Comparison of ENCODE assay signal across 9 mouse cellular contexts in the genomic region with DNA sequence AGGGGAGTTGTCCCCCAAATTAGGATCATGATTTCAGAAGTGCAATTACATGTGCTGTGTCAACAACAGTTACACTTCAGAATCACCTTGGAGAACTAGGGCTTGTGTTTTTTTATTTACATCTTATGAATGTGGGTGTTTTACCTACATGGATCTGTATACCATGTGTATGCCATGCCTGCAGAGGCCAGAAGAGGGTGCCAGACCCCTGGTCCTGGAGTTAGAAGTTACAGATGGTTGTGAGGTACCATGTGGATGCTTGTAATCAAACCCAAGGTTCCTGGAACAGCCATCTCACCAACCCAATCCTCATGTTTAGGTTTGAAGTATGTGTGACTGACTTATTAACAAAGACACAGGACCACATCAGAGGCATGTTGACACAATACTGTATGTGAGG. TPM values are rescaled to one million over a fixed set of nuclear protein-coding genes. Genes with fewer than 3 reads are reported as not detected.
DNase-seq lines count a peak whose midpoint lies in the region; ATAC-seq and TF ChIP-seq lines count a peak whose summit lies in the region.
"Had no signal": no experiment of that assay in that cellular context is flagged by ENCODE, and none has a peak within 500 bp of the region (broad histone marks: within the 10 kb centered on the region; RNA-seq: fewer than 3 reads in every experiment).

No protein-coding gene starts in this region.

- no peak overlapping the region for H3K27ac ChIP-seq in forebrain, postnatal 0 days (ENCODE audit: low read depth, low read length)
- no peak overlapping the region for H3K27ac ChIP-seq in forebrain, embryonic 10.5 days
- H3K27ac ChIP-seq in midbrain, embryonic 14.5 days (replicated peaks; ENCODE audit: low read depth, low read length) = no peak overlapping the region
- H3K27ac ChIP-seq in midbrain, embryonic 16.5 days (ENCODE audit: low read length) = no peak overlapping the region

- intact Hi-C loops in left cerebral cortex, postnatal 4 days (cut with DNase I) = no loop called here

- DNase-seq in forebrain, postnatal 0 days = peak; percentile 38
- no peak for DNase-seq in forebrain, embryonic 10.5 days (ENCODE audit: extremely low spot score, low spot score)
- peak; percentile 61 for DNase-seq in midbrain, embryonic 14.5 days
- DNase-seq in c-Kit-positive CD71-positive TER-119-negative erythroid progenitor cells, embryonic 14.5 days (ENCODE audit: low read depth) = peak; percentile 38
- DNase-seq in retina, postnatal 1 day = peak; percentile 49
- no peak for DNase-seq in left cerebral cortex, postnatal 4 days
- DNase-seq in right cerebral cortex, postnatal 4 days = no peak

- H3K9ac ChIP-seq in forebrain, postnatal 0 days = no peak overlapping the region
- H3K9ac ChIP-seq in midbrain, embryonic 14.5 days (replicated peaks; ENCODE audit: low read length) = no peak overlapping the region
- no peak overlapping the region for H3K9ac ChIP-seq in midbrain, embryonic 16.5 days (ENCODE audit: low read depth, low read length)

- peaks cover 57% of the 10 kb centered on the region for H3K36me3 ChIP-seq in forebrain, postnatal 0 days (ENCODE audit: insufficient read depth)
- H3K36me3 ChIP-seq in forebrain, embryonic 10.5 days (replicated peaks) = peaks cover 90% of the 10 kb centered on the region
- H3K36me3 ChIP-seq in midbrain, embryonic 14.5 days (ENCODE audit: control insufficient read depth, insufficient read depth, low read length) = peaks cover 62% of the 10 kb centered on the region
- H3K36me3 ChIP-seq in midbrain, embryonic 16.5 days (ENCODE audit: control insufficient read depth, insufficient read depth, low read length) = peaks cover 25% of the 10 kb centered on the region

- H3K4me2 ChIP-seq in forebrain, postnatal 0 days (ENCODE audit: low read depth) = no peak overlapping the region
- no peak overlapping the region for H3K4me2 ChIP-seq in midbrain, embryonic 14.5 days (ENCODE audit: low read length)
- no peak overlapping the region for H3K4me2 ChIP-seq in midbrain, embryonic 16.5 days (ENCODE audit: low read length)

- no peaks in the 10 kb centered on the region for H3K9me3 ChIP-seq in forebrain, postnatal 0 days (ENCODE audit: low read length)
- no peaks in the 10 kb centered on the region for H3K9me3 ChIP-seq in forebrain, embryonic 10.5 days
- no peaks in the 10 kb centered on the region for H3K9me3 ChIP-seq in midbrain, embryonic 14.5 days (ENCODE audit: control insufficient read depth, low read length)
- no peaks in the 10 kb centered on the region for H3K9me3 ChIP-seq in midbrain, embryonic 16.5 days (replicated peaks; ENCODE audit: control insufficient read depth, low read length, poor library complexity, severe bottlenecking)

- H3K4me3 ChIP-seq in forebrain, postnatal 0 days (ENCODE audit: low read depth, low read length) = no peak overlapping the region
- no peak overlapping the region for H3K4me3 ChIP-seq in forebrain, embryonic 10.5 days
- H3K4me3 ChIP-seq in midbrain, embryonic 14.5 days (replicated peaks; ENCODE audit: low read depth, low read length) = no peak overlapping the region
- no peak overlapping the region for H3K4me3 ChIP-seq in midbrain, embryonic 16.5 days (ENCODE audit: low read depth, low read length)

- H3K4me1 ChIP-seq in forebrain, postnatal 0 days (ENCODE audit: insufficient read depth) = no peaks in the 10 kb centered on the region
- H3K4me1 ChIP-seq in forebrain, embryonic 10.5 days = 0 out of 2 replicates have a peak, but pooled peaks cover 5% of the 10 kb centered on the region
- peaks cover 7% of the 10 kb centered on the region; the same call in 1 of the 2 replicates for H3K4me1 ChIP-seq in midbrain, embryonic 14.5 days (ENCODE audit: control insufficient read depth, insufficient read depth, low read length)
- 0 out of 2 replicates have a peak, but pooled peaks cover 6% of the 10 kb centered on the region for H3K4me1 ChIP-seq in midbrain, embryonic 16.5 days (ENCODE audit: control insufficient read depth, insufficient read depth, low read length)

- peak; percentile 75 for ATAC-seq in forebrain, postnatal 0 days
- ATAC-seq in midbrain, embryonic 14.5 days (ENCODE audit: low FRiP score, low TSS enrichment) = no peak
- no peak for ATAC-seq in midbrain, embryonic 16.5 days

- TF ChIP-seq CTCF in forebrain, postnatal 0 days (IDR thresholded peaks at IDR 0.05; ENCODE audit: low read depth) = peak; percentile 70

- H3K27me3 ChIP-seq in forebrain, postnatal 0 days (ENCODE audit: insufficient read depth, low read length) = no peaks in the 10 kb centered on the region
- no peaks in the 10 kb centered on the region for H3K27me3 ChIP-seq in forebrain, embryonic 10.5 days (ENCODE audit: poor library complexity, severe bottlenecking)
- H3K27me3 ChIP-seq in midbrain, embryonic 14.5 days (ENCODE audit: control insufficient read depth, insufficient read depth, low read length) = no peaks in the 10 kb centered on the region
- no peaks in the 10 kb centered on the region for H3K27me3 ChIP-seq in midbrain, embryonic 16.5 days (ENCODE audit: control insufficient read depth, insufficient read depth, low read depth, low read length)

RNA-seq across cellular contexts. Expression of a gene that starts 20.4 kb away (rescaled TPM):
- 4.2 and 7.5 TPM in 2 replicates for total RNA-seq in forebrain, postnatal 0 days (2014; rRNA removed)
- 1.8 and 1.9 TPM in 2 replicates for polyA plus RNA-seq in forebrain, postnatal 0 days (2015; fragmentation: Nextera tagmentation; extraction: Ambion mirVana)
- 2.7 and 3.6 TPM in 2 replicates for polyA plus RNA-seq in forebrain, embryonic 10.5 days (2016; fragmentation: Nextera tagmentation; extraction: Ambion mirVana)
- polyA plus RNA-seq in midbrain, embryonic 14.5 days (2014; fragmentation: Nextera tagmentation; extraction: Ambion mirVana) = 3.8 and 3.9 TPM in 2 replicates
- polyA plus RNA-seq in midbrain, embryonic 16.5 days (2015; fragmentation: Nextera tagmentation; extraction: Ambion mirVana) = 3.3 and 4.4 TPM in 2 replicates
- total RNA-seq in left cerebral cortex, postnatal 4 days (2021) = 1 to 10 TPM; 6.8 to 7.1 TPM
- total RNA-seq: hematopoietic stem cell, adult 5-6 weeks had no signal

RNA-seq across cellular contexts. Expression of a gene that starts 25.7 kb away (rescaled TPM):
- total RNA-seq in forebrain, postnatal 0 days (2014; rRNA removed) = 4.5 and 5.9 TPM in 2 replicates
- 6.8 TPM in 2 replicates for polyA plus RNA-seq in forebrain, postnatal 0 days (2015; fragmentation: Nextera tagmentation; extraction: Ambion mirVana)
- polyA plus RNA-seq in forebrain, embryonic 10.5 days (2016; fragmentation: Nextera tagmentation; extraction: Ambion mirVana) = not detected in 2 replicates
- 2.4 and 5.3 TPM in 2 replicates for polyA plus RNA-seq in midbrain, embryonic 14.5 days (2014; fragmentation: Nextera tagmentation; extraction: Ambion mirVana)
- polyA plus RNA-seq in midbrain, embryonic 16.5 days (2015; fragmentation: Nextera tagmentation; extraction: Ambion mirVana) = 3.8 and 4.2 TPM in 2 replicates
- 1 to 10 TPM; 3.9 to 4.3 TPM for total RNA-seq in left cerebral cortex, postnatal 4 days (2021)
- total RNA-seq: hematopoietic stem cell, adult 5-6 weeks had no signal

RNA-seq across cellular contexts. Expression of a gene that starts 32.9 kb away (rescaled TPM):
- 0.76 and 2.1 TPM in 2 replicates for total RNA-seq in forebrain, postnatal 0 days (2014; rRNA removed)
- polyA plus RNA-seq in forebrain, postnatal 0 days (2015; fragmentation: Nextera tagmentation; extraction: Ambion mirVana) = 0.05 and 0.07 TPM in 2 replicates
- 0.23 and 0.29 TPM in 2 replicates for polyA plus RNA-seq in forebrain, embryonic 10.5 days (2016; fragmentation: Nextera tagmentation; extraction: Ambion mirVana)
- 0.54 and 0.55 TPM in 2 replicates for polyA plus RNA-seq in midbrain, embryonic 14.5 days (2014; fragmentation: Nextera tagmentation; extraction: Ambion mirVana)
- 0.48 and 0.49 TPM in 2 replicates for polyA plus RNA-seq in midbrain, embryonic 16.5 days (2015; fragmentation: Nextera tagmentation; extraction: Ambion mirVana)
- total RNA-seq in left cerebral cortex, postnatal 4 days (2021) = 1 to 10 TPM in 1 of 2 experiments, under 1 TPM in 1; 0.77 to 1.2 TPM
- total RNA-seq: hematopoietic stem cell, adult 5-6 weeks had no signal

RNA-seq across cellular contexts. Expression of a gene that starts 35.4 kb away (rescaled TPM):
- total RNA-seq in forebrain, postnatal 0 days (2014; rRNA removed) = 0.08 TPM in 1 of 2 replicates, not detected in the other
- 0.05 TPM in 1 of 2 replicates, not detected in the other for polyA plus RNA-seq in forebrain, postnatal 0 days (2015; fragmentation: Nextera tagmentation; extraction: Ambion mirVana)
- not detected in 2 replicates for polyA plus RNA-seq in forebrain, embryonic 10.5 days (2016; fragmentation: Nextera tagmentation; extraction: Ambion mirVana)
- 0.08 and 0.09 TPM in 2 replicates for polyA plus RNA-seq in midbrain, embryonic 14.5 days (2014; fragmentation: Nextera tagmentation; extraction: Ambion mirVana)
- polyA plus RNA-seq in midbrain, embryonic 16.5 days (2015; fragmentation: Nextera tagmentation; extraction: Ambion mirVana) = 0.09 TPM in 1 of 2 replicates, not detected in the other
- total RNA-seq in left cerebral cortex, postnatal 4 days (2021) = not detected

RNA-seq across cellular contexts. Expression of a gene that starts 39.8 kb away (rescaled TPM):
- 97.7 and 139 TPM in 2 replicates for total RNA-seq in forebrain, postnatal 0 days (2014; rRNA removed)
- polyA plus RNA-seq in forebrain, postnatal 0 days (2015; fragmentation: Nextera tagmentation; extraction: Ambion mirVana) = 73.7 and 90.7 TPM in 2 replicates
- 104 and 106 TPM in 2 replicates for polyA plus RNA-seq in forebrain, embryonic 10.5 days (2016; fragmentation: Nextera tagmentation; extraction: Ambion mirVana)
- polyA plus RNA-seq in midbrain, embryonic 14.5 days (2014; fragmentation: Nextera tagmentation; extraction: Ambion mirVana) = 104 and 108 TPM in 2 replicates
- 108 and 113 TPM in 2 replicates for polyA plus RNA-seq in midbrain, embryonic 16.5 days (2015; fragmentation: Nextera tagmentation; extraction: Ambion mirVana)
- total RNA-seq in left cerebral cortex, postnatal 4 days (2021) = 100 to 1,000 TPM; 116 to 123 TPM

Comparison
In these comparisons a context has a peak if more than half of its experiments do, and no peak if none do; other contexts are left out.
1. DNase-seq: peak in forebrain, postnatal 0 days (single experiment), midbrain, embryonic 14.5 days (single experiment), c-Kit-positive CD71-positive TER-119-negative erythroid progenitor cells, embryonic 14.5 days (single experiment) and retina, postnatal 1 day (single experiment); none in forebrain, embryonic 10.5 days (single experiment), left cerebral cortex, postnatal 4 days (single experiment) and right cerebral cortex, postnatal 4 days (single experiment).